Mouse (Mus musculus) thymus, adult 2 months (tissue): Measurements from ENCODE around the gene Tmem95. TPM values are rescaled to one million over a fixed set of nuclear protein-coding genes. Genes with fewer than 3 reads are reported as not detected.

Experiments
- DNase-seq: peaks from one replicate; pipeline ENCODE4 v3.0.0; 2021
- H3K27ac ChIP-seq: fragments of 200-500 bp; 2 replicates; pipeline ENCODE4 v1.5.1; 2012; ENCODE audit warnings: low read length, control low read depth; ENCODE audit not compliant: control insufficient read depth, insufficient read depth
- H3K27me3 ChIP-seq: fragments of 200-500 bp; 2 replicates; pipeline ENCODE4 v1.6.1; 2012; ENCODE audit warnings: mild to moderate bottlenecking, low read length, moderate library complexity, mixed read lengths; ENCODE audit not compliant: control insufficient read depth, insufficient read depth
- H3K36me3 ChIP-seq: fragments of 200-500 bp; 2 replicates; pipeline ENCODE4 v1.6.1; 2012; ENCODE audit warnings: mild to moderate bottlenecking, low read length, moderate library complexity; ENCODE audit not compliant: control insufficient read depth, insufficient read depth
- H3K4me1 ChIP-seq: fragments of 200-500 bp; replicated peaks from 2 replicates; pipeline ENCODE4 v1.6.1; 2012; ENCODE audit warnings: low read length; ENCODE audit not compliant: control insufficient read depth, insufficient read depth
- H3K4me3 ChIP-seq: fragments of 200-500 bp; 2 replicates; pipeline ENCODE4 v1.5.1; 2012; ENCODE audit warnings: mild to moderate bottlenecking, low read length, control low read depth, moderate library complexity; ENCODE audit not compliant: control insufficient read depth, insufficient read depth
- CTCF ChIP-seq: fragments of 200-500 bp; IDR thresholded peaks from 2 replicates; pipeline ENCODE4 v1.5.1; 2012; ENCODE audit warnings: mild to moderate bottlenecking, control low read depth, low read length, moderate library complexity, borderline replicate concordance; ENCODE audit not compliant: control insufficient read depth, poor library complexity, insufficient read depth; ENCODE audit errors: extremely low read depth
- POLR2A ChIP-seq: fragments of 200-500 bp; IDR thresholded peaks from 2 replicates; pipeline ENCODE4 v1.6.1; 2012; ENCODE audit warnings: mild to moderate bottlenecking, low read length, control low read depth, moderate library complexity; ENCODE audit not compliant: control insufficient read depth, poor library complexity, insufficient read depth; ENCODE audit errors: extremely low read depth
- WGBS: fragments of 180-500 bp; shearing (Covaris S2); methylation state at CpG from one replicate; pipeline ENCODE4 v1.1.7; 2018; 5-methylcytosine and 5-hydroxymethylcytosine counted together
- polyA plus RNA-seq: library from polyadenylated mRNA; depleted of rRNA; stranded (reverse); fragments of >200 nt; gene quantifications from 2 replicates; pipeline ENCODE4 v1.2.3, GENCODE M21; 2012; rRNA removed

Tmem95 gene
- polyA plus RNA-seq, 1 experiment: not detected

- no peak overlapping the region for H3K4me3 ChIP-seq
- TF ChIP-seq POLR2A (no peak), CTCF (no peak)
- peaks cover 5% of the 10 kb centered on the region for H3K4me1 ChIP-seq
- no peaks in the 10 kb centered on the region for H3K27me3 ChIP-seq
- H3K27ac ChIP-seq: no peak overlapping the region
- no peaks in the 10 kb centered on the region for H3K36me3 ChIP-seq
- 95% methylated on average over 5 of the region's 5 CpGs for WGBS
- DNase-seq: no peak
Observed at GRCm38 (mm10) chr11:69828832-69829231, 49.0 kb downstream of the Tmem95 start.

Other genes starting within 250 kb of the Tmem95 start
- gene Fxr2, start 245.0 kb downstream of the Tmem95 start, polyA plus RNA-seq: 94.1 and 96.0 TPM in 2 replicates
- 0.24 and 0.52 TPM in 2 replicates for gene Sox15, start 222.7 kb downstream of the Tmem95 start, polyA plus RNA-seq
- gene Mpdu1, start 215.4 kb downstream of the Tmem95 start, polyA plus RNA-seq: 174 and 178 TPM in 2 replicates
- 101 and 117 TPM in 2 replicates for gene Cd68, start 211.9 kb downstream of the Tmem95 start, polyA plus RNA-seq
- 669 and 722 TPM in 2 replicates for gene Eif4a1, start 205.6 kb downstream of the Tmem95 start, polyA plus RNA-seq
- 83.3 and 89.1 TPM in 2 replicates for gene Senp3, start 195.9 kb downstream of the Tmem95 start, polyA plus RNA-seq
- gene Tnfsf13, start 192.2 kb downstream of the Tmem95 start, polyA plus RNA-seq: 2.2 and 3.0 TPM in 2 replicates
- gene Tnfsf12, start 182.2 kb downstream of the Tmem95 start, polyA plus RNA-seq: 12.2 and 16.3 TPM in 2 replicates
- 2.7 and 3.4 TPM in 2 replicates for gene Tnfsfm13, start 181.9 kb downstream of the Tmem95 start, polyA plus RNA-seq
- gene Polr2a, start 119.4 kb downstream of the Tmem95 start, polyA plus RNA-seq: 113 and 125 TPM in 2 replicates
- 0.08 and 0.29 TPM in 2 replicates for gene Slc35g3, start 116.0 kb downstream of the Tmem95 start, polyA plus RNA-seq
- 32.2 and 35.6 TPM in 2 replicates for gene Zbtb4, start 112.1 kb downstream of the Tmem95 start, polyA plus RNA-seq
- gene Chrnb1, start 82.1 kb downstream of the Tmem95 start, polyA plus RNA-seq: 12.9 and 15.7 TPM in 2 replicates
- 1.7 and 2.4 TPM in 2 replicates for gene Fgf11, start 76.2 kb downstream of the Tmem95 start, polyA plus RNA-seq
- gene Tmem102, start 72.4 kb downstream of the Tmem95 start, polyA plus RNA-seq: 4.7 and 5.1 TPM in 2 replicates
- 0.05 TPM in 1 of 2 replicates, not detected in the other for gene Gm39566, start 62.7 kb downstream of the Tmem95 start, polyA plus RNA-seq
- gene Spem2, start 59.6 kb downstream of the Tmem95 start, polyA plus RNA-seq: 0.22 TPM in 1 of 2 replicates, not detected in the other
- 0.20 and 0.61 TPM in 2 replicates for gene Spem1, start 55.8 kb downstream of the Tmem95 start, polyA plus RNA-seq
- gene Nlgn2, start 40.2 kb downstream of the Tmem95 start, polyA plus RNA-seq: 14.4 and 15.3 TPM in 2 replicates
- gene Tmem256, start 39.5 kb downstream of the Tmem95 start, polyA plus RNA-seq: 160 and 224 TPM in 2 replicates
- gene Plscr3, start 31.6 kb downstream of the Tmem95 start, polyA plus RNA-seq: 132 and 142 TPM in 2 replicates
- 2.6 and 3.1 TPM in 2 replicates for gene Tnk1, start 19.3 kb downstream of the Tmem95 start, polyA plus RNA-seq
- gene Kctd11, start 3.4 kb upstream of the Tmem95 start, polyA plus RNA-seq: 6.2 and 8.0 TPM in 2 replicates
- 405 and 462 TPM in 2 replicates for gene Acap1, start 17.5 kb upstream of the Tmem95 start, polyA plus RNA-seq
- 7.1 and 10.2 TPM in 2 replicates for gene 2810408A11Rik, start 23.0 kb upstream of the Tmem95 start, polyA plus RNA-seq
- 85.3 and 90.7 TPM in 2 replicates for gene Neurl4, start 23.1 kb upstream of the Tmem95 start, polyA plus RNA-seq
- 236 and 272 TPM in 2 replicates for gene Gps2, start 35.9 kb upstream of the Tmem95 start, polyA plus RNA-seq
- gene Eif5a, start 43.9 kb upstream of the Tmem95 start, polyA plus RNA-seq: 618 and 719 TPM in 2 replicates
- 20.0 and 49.6 TPM in 2 replicates for gene Ybx2, start 57.8 kb upstream of the Tmem95 start, polyA plus RNA-seq
- gene Slc2a4, start 70.2 kb upstream of the Tmem95 start, polyA plus RNA-seq: 36.3 and 58.9 TPM in 2 replicates
- 6.0 and 6.5 TPM in 2 replicates for gene Cldn7, start 86.8 kb upstream of the Tmem95 start, polyA plus RNA-seq
- gene Ctdnep1, start 103.1 kb upstream of the Tmem95 start, polyA plus RNA-seq: 133 and 148 TPM in 2 replicates
- gene Elp5, start 104.5 kb upstream of the Tmem95 start, polyA plus RNA-seq: 69.4 and 75.3 TPM in 2 replicates
- gene Gabarap, start 113.1 kb upstream of the Tmem95 start, polyA plus RNA-seq: 270 and 395 TPM in 2 replicates
- 36.5 and 43.4 TPM in 2 replicates for gene Phf23, start 117.8 kb upstream of the Tmem95 start, polyA plus RNA-seq
- gene Dvl2, start 122.6 kb upstream of the Tmem95 start, polyA plus RNA-seq: 52.4 and 55.7 TPM in 2 replicates
- 88.5 and 110 TPM in 2 replicates for gene Acadvl, start 137.4 kb upstream of the Tmem95 start, polyA plus RNA-seq
- gene Dlg4, start 138.9 kb upstream of the Tmem95 start, polyA plus RNA-seq: 71.7 and 72.1 TPM in 2 replicates
- 1.3 TPM in 1 of 2 replicates, not detected in the other for gene Asgr1, start 176.1 kb upstream of the Tmem95 start, polyA plus RNA-seq
- 0.65 and 1.2 TPM in 2 replicates for gene Asgr2, start 214.6 kb upstream of the Tmem95 start, polyA plus RNA-seq